Mouse (Mus musculus) activated CD4-positive, CD25-positive, alpha-beta regulatory T cell, adult 4 months (primary cell): Measurements from ENCODE around the gene Grid1. TPM values are rescaled to one million over a fixed set of nuclear protein-coding genes. Genes with fewer than 3 reads are reported as not detected.

Experiments used
- ATAC-seq: one replicate; pipeline ENCODE4 v1.8.0; 2017
- polyA plus RNA-seq, 2 experiments: library from polyadenylated mRNA; unstranded; fragments of 100-300 nt; shearing (Covaris generic); gene quantifications; one replicate each; pipeline ENCODE4 v1.2.1; 2017

Gene Grid1
- polyA plus RNA-seq, 2 experiments from 2014 or later, result not detected

DNA sequence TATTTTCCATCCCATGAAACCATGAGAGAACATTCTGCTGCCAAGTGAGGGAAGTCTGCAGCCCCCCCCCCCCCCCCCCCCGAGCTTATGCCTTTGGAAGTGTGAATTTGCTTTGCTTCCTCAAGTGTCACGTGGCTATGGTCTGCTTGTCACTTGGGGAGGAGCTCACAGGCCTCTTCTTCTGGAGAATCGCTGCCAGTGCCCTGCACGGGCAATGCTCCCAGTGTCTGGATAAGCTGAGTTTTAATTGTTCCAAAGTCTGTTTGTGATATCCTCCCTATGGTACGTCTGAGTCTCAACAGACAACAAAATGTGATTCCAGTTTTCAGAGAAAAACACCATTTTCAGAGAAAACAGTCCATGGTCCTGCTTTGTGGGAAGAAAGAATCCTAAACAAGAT is 682.4 kb downstream of the Grid1 start:
- ATAC-seq, result no peak

- ATAC-seq, result no peak
Observed at GRCm38 (mm10) chr14:35519402-35519801, 699.5 kb downstream of the Grid1 start.

- ATAC-seq, result no peak
Observed at GRCm38 (mm10) chr14:35538835-35539234, 718.9 kb downstream of the Grid1 start.

GRCm38 (mm10) chr14:35541254-35541991 is 721.5 kb downstream of the Grid1 start:
- no peak for ATAC-seq

GRCm38 (mm10) chr14:35541992-35542380 is 722.1 kb downstream of the Grid1 start:
- no peak for ATAC-seq

- ATAC-seq, result no peak
Observed at GRCm38 (mm10) chr14:35554288-35554687, 734.4 kb downstream of the Grid1 start.

DNA sequence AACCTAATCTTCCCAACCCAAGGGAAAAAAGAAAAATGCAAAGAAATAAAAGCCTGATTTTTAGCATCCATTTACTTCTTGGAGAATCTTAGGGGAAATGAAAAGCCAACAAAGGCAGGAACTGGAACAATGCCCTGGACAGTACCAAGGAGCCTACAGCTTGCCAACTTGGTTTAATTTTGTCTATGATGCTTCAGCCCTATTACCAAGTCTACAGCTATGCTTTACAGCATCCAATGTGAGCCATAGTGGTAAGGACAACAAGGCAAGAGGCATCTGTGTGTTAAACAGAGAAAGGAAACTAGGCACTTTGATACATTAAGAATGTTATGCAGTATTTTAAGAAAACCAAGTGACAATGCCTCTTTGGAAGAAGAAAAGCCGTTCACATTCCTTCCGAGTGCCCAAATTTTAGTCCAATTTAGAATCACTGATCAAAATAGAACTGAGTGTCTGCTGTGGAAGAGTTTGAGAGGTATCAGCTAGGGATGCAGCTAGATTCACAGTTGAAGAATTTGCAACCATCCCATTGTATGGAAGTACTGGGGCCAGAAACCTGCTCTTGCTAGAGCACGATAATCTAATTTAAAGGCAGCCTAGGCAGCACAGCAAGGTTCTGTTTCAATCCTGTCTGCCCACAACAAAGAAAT is 741.5 kb downstream of the Grid1 start:
- ATAC-seq, result no peak

GRCm38 (mm10) chr14:35572991-35573502 is 753.1 kb downstream of the Grid1 start:
- no peak for ATAC-seq

GRCm38 (mm10) chr14:35574489-35574888 is 754.6 kb downstream of the Grid1 start:
- ATAC-seq, result no peak

GRCm38 (mm10) chr14:35575285-35575684 is 755.4 kb downstream of the Grid1 start:
- ATAC-seq, result no peak

- ATAC-seq, result no peak
Observed at GRCm38 (mm10) chr14:35625749-35626148, 805.8 kb downstream of the Grid1 start.

Other genes starting within 250 kb of the Grid1 start
- not detected for gene Ldb3, start 231.4 kb upstream of the Grid1 start, polyA plus RNA-seq
- not detected for gene Opn4, start 220.0 kb upstream of the Grid1 start, polyA plus RNA-seq
- 10 to 100 TPM; 45.6 to 50.6 TPM for gene Wapl, start 146.2 kb upstream of the Grid1 start, polyA plus RNA-seq